Mouse (Mus musculus): ENCODE measurements around the gene Pcsk4. TPM values are rescaled to one million over a fixed set of nuclear protein-coding genes. Genes with fewer than 3 reads are reported as not detected.
A peak's percentile ranks its signal among the peaks of the same experiment; 100 is the strongest.

Pcsk4 gene
- polyA plus RNA-seq, 1 experiment from 2014 or later: 5.4 TPM

DNA sequence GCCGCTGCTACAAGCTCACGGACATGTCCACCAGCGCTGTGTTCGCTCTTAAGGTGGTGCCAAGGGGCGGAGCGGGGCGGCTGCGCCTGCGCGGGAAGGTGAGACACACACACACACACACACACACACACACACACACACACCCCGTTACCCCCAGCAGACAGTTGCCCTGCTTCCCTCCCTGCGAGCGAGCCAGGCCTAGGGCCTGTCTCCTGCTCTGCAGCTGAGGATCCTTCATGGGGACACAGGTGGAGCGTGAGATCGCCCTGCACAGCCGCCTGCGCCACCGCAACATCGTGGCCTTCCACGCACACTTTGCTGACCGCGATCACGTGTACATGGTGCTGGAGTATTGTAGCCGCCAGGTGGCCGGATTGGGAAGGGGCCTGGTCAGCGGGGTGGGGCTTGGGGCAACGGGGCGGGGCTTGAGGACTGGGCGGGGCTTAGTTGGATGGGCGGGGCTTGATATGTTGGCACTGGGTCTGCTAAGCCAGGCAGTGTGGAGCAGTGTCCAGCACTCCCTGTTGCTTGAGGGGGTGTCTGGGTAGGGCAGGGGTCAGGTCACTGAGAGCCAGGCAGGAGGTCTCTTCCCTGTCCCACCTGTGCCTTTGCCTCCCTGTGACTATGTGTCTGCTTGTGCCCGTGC lies 28.8 kb upstream of the Pcsk4 start:
- H3K4me3 ChIP-seq (replicated peaks; ENCODE audit: low read depth, low read length): no peak overlapping the region
- peak overlapping the region; percentile 42 for H3K4me2 ChIP-seq (ENCODE audit: low read length)
- peak; percentile 48 for TF ChIP-seq CTCF (IDR thresholded peaks at IDR 0.05; ENCODE audit: low read depth)
- H3K27me3 ChIP-seq (ENCODE audit: insufficient read depth, low read length): peaks cover 32% of the 10 kb centered on the region
- peaks cover 13% of the 10 kb centered on the region; the same call in 1 of the 2 replicates for H3K4me1 ChIP-seq (replicated peaks; ENCODE audit: insufficient read depth, low read length)
- no peaks in the 10 kb centered on the region for H3K9me3 ChIP-seq (replicated peaks; ENCODE audit: low read length)
- DNase-seq (ENCODE audit: low spot score) (no peak), ATAC-seq (replicated peaks; ENCODE audit: low FRiP score, low read depth) (peak; percentile 55)
- no peak overlapping the region for H3K27ac ChIP-seq
- H3K9ac ChIP-seq (ENCODE audit: low read depth, low read length): 0 out of 2 replicates have a peak overlapping the region, but pooled peaks have one; percentile 23
- H3K36me3 ChIP-seq (ENCODE audit: insufficient read depth, low read length): no peaks in the 10 kb centered on the region
- WGBS: 5% methylated on average over 31 of the region's 31 CpGs

DNA sequence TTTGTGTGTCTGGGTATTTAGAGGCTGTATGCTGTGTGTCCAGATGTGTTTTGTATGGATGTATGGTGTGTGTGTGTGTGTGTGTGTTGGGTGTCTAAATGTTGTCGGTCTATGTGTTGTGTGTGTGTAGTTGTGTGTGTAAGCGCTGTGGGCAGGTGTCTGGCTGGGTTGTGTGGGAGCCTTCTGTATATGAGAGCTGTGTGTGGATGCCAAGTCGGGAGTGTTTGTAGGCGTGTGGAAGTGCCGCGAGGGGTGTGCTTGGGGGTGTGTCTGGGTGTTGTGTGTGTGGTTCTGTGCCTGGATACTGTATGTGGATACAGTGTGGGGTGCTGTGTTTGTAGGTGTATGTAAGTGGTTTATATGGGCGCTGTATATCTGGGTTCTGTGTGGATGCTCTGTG lies 28.0 kb upstream of the Pcsk4 start:
- Histone ChIP-seq H3K36me3 (ENCODE audit: insufficient read depth, low read length) (no peaks in the 10 kb centered on the region), H3K9ac (ENCODE audit: low read depth, low read length) (no peak overlapping the region), H3K4me2 (ENCODE audit: low read length) (peak overlapping the region; percentile 42), H3K9me3 (replicated peaks; ENCODE audit: low read length) (no peaks in the 10 kb centered on the region), H3K27ac (no peak overlapping the region), H3K4me1 (replicated peaks; ENCODE audit: insufficient read depth, low read length) (peaks cover 13% of the 10 kb centered on the region; the same call in 1 of the 2 replicates), H3K27me3 (ENCODE audit: insufficient read depth, low read length) (peaks cover 32% of the 10 kb centered on the region), H3K4me3 (replicated peaks; ENCODE audit: low read depth, low read length) (no peak overlapping the region)
- ATAC-seq (replicated peaks; ENCODE audit: low FRiP score, low read depth) (no peak), DNase-seq (ENCODE audit: low spot score) (no peak)
- 27% methylated on average over 7 of the region's 7 CpGs for WGBS
- no peak for TF ChIP-seq CTCF (IDR thresholded peaks at IDR 0.05; ENCODE audit: low read depth)

DNA sequence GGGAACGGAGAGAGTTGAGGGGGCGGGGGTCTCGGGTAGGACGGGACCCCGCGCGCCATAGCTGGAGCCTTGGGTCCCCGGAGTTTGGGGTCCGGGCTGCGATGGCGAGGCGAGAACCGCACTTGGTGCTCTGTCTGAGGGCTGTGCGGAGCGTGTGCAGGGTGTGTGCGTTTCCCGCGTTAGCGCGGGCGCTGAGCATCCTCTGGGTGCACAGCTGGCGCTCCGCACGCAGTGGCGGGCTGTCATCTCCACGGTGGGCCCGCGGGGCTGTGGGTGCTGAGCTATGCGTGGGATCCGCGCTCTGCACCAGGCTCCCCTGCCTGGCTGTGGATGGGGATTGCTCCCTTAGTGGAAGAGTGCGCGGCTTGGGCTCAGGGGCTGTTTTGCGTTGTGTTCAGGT lies 27.4 kb upstream of the Pcsk4 start:
- no peak overlapping the region for H3K27ac ChIP-seq
- H3K9me3 ChIP-seq (replicated peaks; ENCODE audit: low read length): no peaks in the 10 kb centered on the region
- H3K4me2 ChIP-seq (ENCODE audit: low read length): peak overlapping the region; percentile 53
- 2% methylated on average over 33 of the region's 34 CpGs for WGBS
- no peak overlapping the region; the same call in 1 of the 2 replicates for H3K9ac ChIP-seq (ENCODE audit: low read depth, low read length)
- H3K4me3 ChIP-seq (replicated peaks; ENCODE audit: low read depth, low read length): peak overlapping the region; percentile 27
- no peaks in the 10 kb centered on the region for H3K36me3 ChIP-seq (ENCODE audit: insufficient read depth, low read length)
- peaks cover 32% of the 10 kb centered on the region for H3K27me3 ChIP-seq (ENCODE audit: insufficient read depth, low read length)
- DNase-seq (ENCODE audit: low spot score) (no peak), ATAC-seq (replicated peaks; ENCODE audit: low FRiP score, low read depth) (no peak)
- TF ChIP-seq CTCF (IDR thresholded peaks at IDR 0.05; ENCODE audit: low read depth): no peak
- H3K4me1 ChIP-seq (replicated peaks; ENCODE audit: insufficient read depth, low read length): peaks cover 13% of the 10 kb centered on the region; the same call in 1 of the 2 replicates

DNA sequence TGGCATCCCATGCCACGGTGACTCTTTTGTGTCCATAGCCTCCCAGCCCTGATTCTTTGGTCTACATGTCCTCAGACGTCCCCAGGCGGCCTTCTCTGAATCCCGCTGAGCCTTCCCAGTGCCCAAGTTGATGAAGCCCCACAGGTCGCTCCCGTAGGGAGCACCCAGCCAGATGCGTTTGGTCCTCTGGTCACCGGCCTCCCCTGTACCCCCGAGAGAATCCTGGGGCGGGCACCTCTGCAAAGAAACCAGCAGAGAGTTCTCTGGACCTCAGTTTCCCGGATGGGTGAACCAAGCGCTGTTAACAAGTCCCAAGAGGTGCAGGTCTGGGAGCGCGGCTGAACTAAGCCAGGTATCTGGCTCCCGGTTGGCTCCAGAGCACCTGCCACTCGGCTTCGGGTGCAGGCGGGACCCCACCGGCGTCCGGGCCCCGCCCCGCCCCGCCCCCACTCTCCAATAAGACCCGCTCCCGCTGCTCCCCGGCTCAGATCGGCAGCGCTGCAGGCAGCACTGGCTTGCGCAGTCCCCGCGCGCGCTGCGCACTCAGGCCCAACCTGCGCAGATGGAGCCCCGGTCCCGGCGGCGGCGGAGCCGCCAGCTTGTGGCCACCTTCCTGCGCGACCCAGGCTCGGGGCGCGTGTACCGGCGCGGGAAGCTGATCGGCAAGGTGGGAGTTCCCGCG lies 26.8 kb upstream of the Pcsk4 start, which contains the start of gene Plk5:
Plk5 (plus strand) TSS at position 459 of the 682 bp plus-strand sequence.
- Histone ChIP-seq H3K27ac (no peak within 1 kb of the TSS), H3K4me2 (ENCODE audit: low read length) (peak within 1 kb of the TSS; percentile 53), H3K4me3 (replicated peaks; ENCODE audit: low read depth, low read length) (peak within 1 kb of the TSS; percentile 27), H3K36me3 (ENCODE audit: insufficient read depth, low read length) (no peaks in the 10 kb centered on the region), H3K9ac (ENCODE audit: low read depth, low read length) (no peak within 1 kb of the TSS; the same call in 1 of the 2 replicates), H3K9me3 (replicated peaks; ENCODE audit: low read length) (no peaks in the 10 kb centered on the region), H3K4me1 (replicated peaks; ENCODE audit: insufficient read depth, low read length) (peaks cover 13% of the 10 kb centered on the region; the same call in 1 of the 2 replicates), H3K27me3 (ENCODE audit: insufficient read depth, low read length) (peaks cover 32% of the 10 kb centered on the region)
- WGBS: under 1% methylated on average over 52 of the region's 53 CpGs
- no peak for DNase-seq (ENCODE audit: low spot score)
- no peak for TF ChIP-seq CTCF (IDR thresholded peaks at IDR 0.05; ENCODE audit: low read depth)
- no peak for ATAC-seq (replicated peaks; ENCODE audit: low FRiP score, low read depth)

DNA sequence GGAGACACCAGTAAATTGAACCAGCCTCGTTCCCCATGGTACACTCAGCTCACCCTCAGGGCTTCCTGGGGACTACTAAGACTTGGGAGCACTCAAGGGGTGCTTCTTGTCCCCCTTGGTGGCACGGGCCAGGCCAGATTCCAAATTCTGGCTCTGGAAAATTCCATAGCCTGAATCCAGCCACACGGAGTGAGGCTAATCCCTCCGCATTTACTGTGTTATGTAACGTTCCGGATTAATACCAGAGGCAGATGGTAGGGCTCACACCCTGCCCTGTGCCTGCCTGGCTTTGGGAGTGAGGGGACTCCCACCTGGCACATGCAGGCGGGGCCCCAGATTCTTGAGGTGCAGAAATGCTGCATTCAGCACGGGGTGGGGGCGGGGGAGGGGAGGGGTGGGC lies 26.1 kb upstream of the Pcsk4 start:
- no peaks in the 10 kb centered on the region for H3K9me3 ChIP-seq (replicated peaks; ENCODE audit: low read length)
- no peak overlapping the region for H3K4me2 ChIP-seq (ENCODE audit: low read length)
- H3K27ac ChIP-seq: no peak overlapping the region
- H3K4me3 ChIP-seq (replicated peaks; ENCODE audit: low read depth, low read length): no peak overlapping the region
- H3K27me3 ChIP-seq (ENCODE audit: insufficient read depth, low read length): peaks cover 32% of the 10 kb centered on the region
- no peak for TF ChIP-seq CTCF (IDR thresholded peaks at IDR 0.05; ENCODE audit: low read depth)
- no peak for DNase-seq (ENCODE audit: low spot score)
- no peaks in the 10 kb centered on the region for H3K36me3 ChIP-seq (ENCODE audit: insufficient read depth, low read length)
- 12% methylated on average over 8 of the region's 9 CpGs for WGBS
- peaks cover 13% of the 10 kb centered on the region; the same call in 1 of the 2 replicates for H3K4me1 ChIP-seq (replicated peaks; ENCODE audit: insufficient read depth, low read length)
- no peak overlapping the region for H3K9ac ChIP-seq (ENCODE audit: low read depth, low read length)
- ATAC-seq (replicated peaks; ENCODE audit: low FRiP score, low read depth): no peak

DNA sequence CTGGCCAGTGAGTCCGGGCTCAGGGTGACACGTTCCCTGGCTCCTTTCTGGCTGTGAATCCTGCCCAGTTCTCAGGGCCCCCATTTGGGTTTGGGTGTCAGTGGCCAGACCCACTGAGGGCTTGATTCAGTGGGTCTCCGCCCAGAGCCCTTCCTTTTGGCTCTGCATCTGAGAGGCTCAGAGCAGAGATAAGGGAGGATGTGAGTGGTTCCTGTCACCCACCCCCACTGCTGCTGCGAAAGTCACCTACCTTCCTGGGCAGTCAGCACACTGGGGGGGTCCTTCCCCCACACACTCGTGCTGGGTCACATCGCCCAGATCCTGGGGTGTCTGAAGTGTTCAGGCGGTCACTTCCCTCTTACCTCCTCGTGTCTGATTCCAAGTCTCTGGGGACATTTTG lies 23.4 kb upstream of the Pcsk4 start:
- no peak overlapping the region for H3K27ac ChIP-seq
- 0 out of 2 replicates have a peak overlapping the region, but pooled peaks have one; percentile 6 for H3K9ac ChIP-seq (ENCODE audit: low read depth, low read length)
- no peak for ATAC-seq (replicated peaks; ENCODE audit: low FRiP score, low read depth)
- H3K27me3 ChIP-seq (ENCODE audit: insufficient read depth, low read length): peaks cover 47% of the 10 kb centered on the region
- no peaks in the 10 kb centered on the region for H3K9me3 ChIP-seq (replicated peaks; ENCODE audit: low read length)
- H3K36me3 ChIP-seq (ENCODE audit: insufficient read depth, low read length): no peaks in the 10 kb centered on the region
- WGBS: 46% methylated on average over 8 of the region's 8 CpGs
- DNase-seq (ENCODE audit: low spot score): no peak
- H3K4me2 ChIP-seq (ENCODE audit: low read length): no peak overlapping the region
- peaks cover 17% of the 10 kb centered on the region; the same call in 1 of the 2 replicates for H3K4me1 ChIP-seq (replicated peaks; ENCODE audit: insufficient read depth, low read length)
- H3K4me3 ChIP-seq (replicated peaks; ENCODE audit: low read depth, low read length): no peak overlapping the region
- TF ChIP-seq CTCF (IDR thresholded peaks at IDR 0.05; ENCODE audit: low read depth): no peak
